Mouse (Mus musculus) spleen, postnatal 10 days (tissue): ENCODE results near the gene Hmx3.
A peak's percentile ranks its signal among the peaks of the same experiment; 100 is the strongest.

ENCODE experiments used
- DNase-seq, 2 experiments: peaks; one replicate each; pipeline ENCODE4 v3.0.0; 2021 to 2022; ENCODE audit warnings: low spot score in 2 of 2

Gene Hmx3

DNA sequence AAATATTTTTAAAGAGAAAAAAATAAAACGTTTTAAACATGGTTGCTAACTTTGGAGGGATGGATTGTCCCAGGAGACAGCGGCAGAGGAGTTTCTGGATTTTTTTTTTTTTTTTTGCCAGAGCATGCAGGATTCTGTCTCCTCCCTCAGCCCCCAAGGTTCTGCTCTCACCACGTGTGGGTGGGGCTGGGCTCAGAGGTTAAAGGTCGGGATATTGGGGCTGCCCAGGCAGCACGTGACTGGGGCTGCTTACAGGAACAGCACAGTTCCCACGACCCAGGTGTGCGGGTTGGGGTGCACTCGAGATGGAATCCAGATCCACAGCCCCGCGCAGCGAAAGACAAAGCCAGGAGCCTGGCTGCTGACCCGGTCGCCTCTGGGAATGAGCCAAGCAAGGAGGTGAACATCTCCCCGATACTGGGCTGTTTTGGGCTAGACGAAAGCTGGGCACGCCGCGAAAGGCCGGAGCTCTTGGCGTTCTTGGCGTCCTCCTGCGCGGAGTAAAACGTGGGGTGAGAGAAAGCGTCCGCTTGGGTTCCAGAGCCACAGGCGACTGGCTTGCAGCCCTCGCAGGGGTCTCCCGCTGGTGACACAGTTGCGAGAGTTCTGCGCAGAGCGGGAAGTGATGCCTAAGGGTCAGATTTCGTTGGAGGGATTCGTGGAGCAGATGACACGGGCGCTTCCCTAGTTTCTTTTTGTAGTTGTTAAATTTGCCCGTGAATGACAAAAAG, 14.0 kb downstream of the Hmx3 start:
- DNase-seq = peak in 1 of 2 experiments; percentile 24

- DNase-seq = no peak
These were observed 15.1 kb downstream of the Hmx3 start for GRCm38 (mm10) chr7:131557751-131558150.

DNA sequence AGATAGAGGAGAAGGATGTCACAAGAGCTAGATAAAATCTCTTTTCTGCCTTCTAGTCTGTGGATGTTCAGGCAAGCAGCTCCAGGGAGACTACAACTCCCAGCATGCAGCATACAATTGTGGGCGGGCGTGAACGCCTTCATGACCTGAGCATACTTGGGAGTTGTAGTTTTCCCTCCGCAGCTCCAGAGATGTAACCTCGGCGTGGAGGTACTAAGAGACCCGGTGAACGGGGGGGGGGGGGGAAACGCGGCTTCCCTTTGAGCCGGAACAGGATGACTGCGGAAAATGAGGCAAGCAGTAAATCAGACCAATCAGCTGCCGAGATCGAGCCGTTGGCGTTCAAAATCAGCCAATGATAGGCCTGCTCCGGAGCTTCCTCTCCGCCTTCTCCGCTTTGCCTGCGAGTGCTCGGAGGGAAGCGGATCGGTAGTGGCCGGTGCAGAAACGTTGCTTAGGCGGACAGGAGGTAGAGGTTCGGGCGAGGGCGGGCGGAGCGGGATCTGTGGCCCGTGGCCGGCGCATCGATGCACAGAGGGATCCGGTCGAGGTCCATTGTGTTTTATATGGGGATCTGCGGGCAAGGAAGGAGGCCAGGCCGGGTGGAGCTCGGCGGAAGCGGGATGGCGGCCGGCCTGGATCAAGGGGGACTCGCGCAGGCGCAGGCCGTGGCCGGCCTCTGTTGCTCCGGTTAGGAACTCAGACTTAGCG, 17.5 kb downstream of the Hmx3 start, which contains the start of gene Bub3:
TSS of gene Bub3 (plus strand) at position 237 of the 711 bp plus-strand sequence.
- DNase-seq = peak; percentile 85 to 91

DNA sequence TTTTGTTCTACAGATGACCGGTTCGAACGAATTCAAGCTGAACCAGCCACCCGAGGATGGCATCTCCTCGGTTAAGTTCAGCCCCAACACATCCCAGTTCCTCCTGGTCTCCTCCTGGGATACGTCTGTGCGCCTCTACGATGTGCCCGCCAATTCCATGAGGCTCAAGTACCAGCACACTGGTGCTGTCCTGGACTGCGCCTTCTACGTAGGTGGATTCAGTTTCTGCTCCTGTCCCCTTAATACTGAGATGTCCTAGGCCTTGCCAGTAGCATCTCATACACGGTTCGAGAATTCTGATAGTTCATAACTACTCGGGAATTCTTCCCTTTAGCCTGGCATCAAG, 18.0 kb downstream of the Hmx3 start:
- DNase-seq = no peak

DNA sequence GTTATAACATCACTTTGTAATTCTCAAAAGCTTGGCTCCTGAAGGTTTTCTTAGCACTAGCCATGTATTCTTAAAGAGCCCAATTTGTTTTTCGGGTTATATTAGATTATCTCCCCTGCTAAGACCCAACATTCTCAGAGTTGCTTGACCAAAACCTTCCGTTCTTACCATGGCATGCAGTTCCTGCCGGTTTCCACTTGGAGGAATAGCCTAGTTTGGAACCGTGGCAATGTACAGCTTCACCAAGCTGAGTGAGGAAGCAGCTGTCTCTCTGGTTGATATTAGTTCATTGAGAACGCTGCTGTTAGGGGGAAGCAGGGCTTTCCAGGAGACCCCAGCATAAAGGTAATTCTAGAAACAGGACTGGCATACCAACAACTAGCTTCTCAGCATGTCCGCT, 32.6 kb downstream of the Hmx3 start:
- DNase-seq = no peak

DNA sequence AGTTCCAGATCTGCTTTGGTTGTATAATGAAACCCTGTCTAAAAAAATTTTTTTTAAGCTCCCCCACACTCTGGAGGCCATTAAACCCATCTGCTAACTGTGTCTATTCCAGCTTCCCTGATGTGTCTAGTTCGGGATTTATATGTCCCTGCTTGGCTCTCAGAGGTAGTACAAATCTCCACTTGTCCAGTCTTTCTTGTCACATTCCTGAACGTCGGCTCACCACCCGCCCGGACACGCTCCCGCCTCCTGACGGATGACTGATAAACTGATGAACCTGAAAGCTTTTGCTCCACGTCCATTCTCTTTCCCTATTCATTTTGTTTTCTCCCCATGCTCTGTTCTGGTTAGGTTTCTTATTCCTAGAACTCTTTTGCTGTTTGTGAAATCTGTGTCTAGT, 39.5 kb downstream of the Hmx3 start:
- DNase-seq = no peak

DNA sequence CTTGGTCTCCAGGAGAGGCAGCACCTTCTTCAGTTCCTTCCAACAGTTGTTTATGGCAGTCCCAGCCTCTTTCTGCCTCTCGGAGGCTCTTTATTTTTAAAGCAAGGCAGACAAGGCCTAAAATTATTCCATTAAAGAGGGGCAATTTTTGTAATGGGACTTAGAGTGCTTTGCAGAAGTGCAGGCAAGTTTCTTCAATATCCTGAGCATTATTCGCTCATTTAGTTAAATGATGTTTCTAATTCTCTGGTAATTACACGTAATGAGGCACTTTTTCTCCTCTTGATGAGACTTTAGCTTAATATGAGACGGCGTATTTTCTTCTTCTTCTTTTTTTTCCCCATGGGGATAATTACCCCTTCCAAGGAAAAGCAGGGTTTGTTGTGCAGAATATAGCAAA, 42.9 kb downstream of the Hmx3 start:
- no peak for DNase-seq
